Mouse (Mus musculus) thymus, adult 2 months (tissue): ENCODE results near the gene Pik3c2b. TPM values are rescaled to one million over a fixed set of nuclear protein-coding genes. Genes with fewer than 3 reads are reported as not detected.

ENCODE experiments used
- DNase-seq: peaks from one replicate; pipeline ENCODE4 v3.0.0; 2021
- H3K27ac ChIP-seq: fragments of 200-500 bp; 2 replicates; pipeline ENCODE4 v1.5.1; 2012; ENCODE audit warnings: low read length, control low read depth; ENCODE audit not compliant: control insufficient read depth, insufficient read depth
- H3K27me3 ChIP-seq: fragments of 200-500 bp; 2 replicates; pipeline ENCODE4 v1.6.1; 2012; ENCODE audit warnings: mild to moderate bottlenecking, low read length, moderate library complexity, mixed read lengths; ENCODE audit not compliant: control insufficient read depth, insufficient read depth
- H3K36me3 ChIP-seq: fragments of 200-500 bp; 2 replicates; pipeline ENCODE4 v1.6.1; 2012; ENCODE audit warnings: mild to moderate bottlenecking, low read length, moderate library complexity; ENCODE audit not compliant: control insufficient read depth, insufficient read depth
- H3K4me1 ChIP-seq: fragments of 200-500 bp; replicated peaks from 2 replicates; pipeline ENCODE4 v1.6.1; 2012; ENCODE audit warnings: low read length; ENCODE audit not compliant: control insufficient read depth, insufficient read depth
- H3K4me3 ChIP-seq: fragments of 200-500 bp; 2 replicates; pipeline ENCODE4 v1.5.1; 2012; ENCODE audit warnings: mild to moderate bottlenecking, low read length, control low read depth, moderate library complexity; ENCODE audit not compliant: control insufficient read depth, insufficient read depth
- CTCF ChIP-seq: fragments of 200-500 bp; IDR thresholded peaks from 2 replicates; pipeline ENCODE4 v1.5.1; 2012; ENCODE audit warnings: mild to moderate bottlenecking, control low read depth, low read length, moderate library complexity, borderline replicate concordance; ENCODE audit not compliant: control insufficient read depth, poor library complexity, insufficient read depth; ENCODE audit errors: extremely low read depth
- POLR2A ChIP-seq: fragments of 200-500 bp; IDR thresholded peaks from 2 replicates; pipeline ENCODE4 v1.6.1; 2012; ENCODE audit warnings: mild to moderate bottlenecking, low read length, control low read depth, moderate library complexity; ENCODE audit not compliant: control insufficient read depth, poor library complexity, insufficient read depth; ENCODE audit errors: extremely low read depth
- WGBS: fragments of 180-500 bp; shearing (Covaris S2); methylation state at CpG from one replicate; pipeline ENCODE4 v1.1.7; 2018; 5-methylcytosine and 5-hydroxymethylcytosine counted together
- polyA plus RNA-seq: library from polyadenylated mRNA; depleted of rRNA; stranded (reverse); fragments of >200 nt; gene quantifications from 2 replicates; pipeline ENCODE4 v1.2.3, GENCODE M21; 2012

Gene Pik3c2b
- polyA plus RNA-seq, 1 experiment = 9.5 TPM

- TF ChIP-seq POLR2A (no peak), CTCF (no peak)
- no peaks in the 10 kb centered on the region for H3K27me3 ChIP-seq
- no peaks in the 10 kb centered on the region for H3K36me3 ChIP-seq
- DNase-seq = no peak
- H3K4me1 ChIP-seq = no peaks in the 10 kb centered on the region; the same call in 1 of the 2 replicates
- over 99% methylated on average over 6 of the region's 6 CpGs for WGBS
- no peak overlapping the region for H3K4me3 ChIP-seq
- no peak overlapping the region for H3K27ac ChIP-seq
These were observed 78.7 kb downstream of the Pik3c2b start for GRCm38 (mm10) chr1:133124137-133124536.

GRCm38 (mm10) chr1:133125640-133126364 lies 80.3 kb downstream of the Pik3c2b start:
- no peaks in the 10 kb centered on the region for H3K27me3 ChIP-seq
- WGBS = 90% methylated on average over 9 of the region's 9 CpGs
- no peaks in the 10 kb centered on the region; the same call in 1 of the 2 replicates for H3K4me1 ChIP-seq
- no peak overlapping the region for H3K4me3 ChIP-seq
- TF ChIP-seq POLR2A (no peak), CTCF (no peak)
- H3K36me3 ChIP-seq = no peaks in the 10 kb centered on the region
- DNase-seq = no peak
- no peak overlapping the region for H3K27ac ChIP-seq

- H3K27me3 ChIP-seq = no peaks in the 10 kb centered on the region
- no peak for TF ChIP-seq CTCF
- no peak for TF ChIP-seq POLR2A
- H3K4me1 ChIP-seq = no peaks in the 10 kb centered on the region; the same call in 1 of the 2 replicates
- H3K27ac ChIP-seq = no peak overlapping the region
- DNase-seq = no peak
- WGBS = 94% methylated on average over 4 of the region's 4 CpGs
- no peak overlapping the region for H3K4me3 ChIP-seq
- no peaks in the 10 kb centered on the region for H3K36me3 ChIP-seq
These were observed 80.9 kb downstream of the Pik3c2b start for GRCm38 (mm10) chr1:133126365-133126740.

- TF ChIP-seq POLR2A (no peak), CTCF (no peak)
- WGBS = 96% methylated on average over 9 of the region's 9 CpGs
These were observed 81.9 kb downstream of the Pik3c2b start for GRCm38 (mm10) chr1:133127328-133127727.

GRCm38 (mm10) chr1:133129471-133130221 lies 84.2 kb downstream of the Pik3c2b start:
- DNase-seq = no peak
- Histone ChIP-seq H3K36me3 (no peaks in the 10 kb centered on the region), H3K4me1 (no peaks in the 10 kb centered on the region), H3K27me3 (no peaks in the 10 kb centered on the region), H3K27ac (no peak overlapping the region), H3K4me3 (no peak overlapping the region)
- WGBS = 89% methylated on average over 16 of the region's 16 CpGs
- TF ChIP-seq CTCF (no peak), POLR2A (no peak)

More at GRCm38 (mm10) chr1:133127328-133127727, 81.9 kb downstream of the Pik3c2b start:
- Histone ChIP-seq H3K27ac (no peak overlapping the region), H3K4me1 (no peaks in the 10 kb centered on the region; the same call in 1 of the 2 replicates), H3K27me3 (no peaks in the 10 kb centered on the region), H3K4me3 (no peak overlapping the region), H3K36me3 (no peaks in the 10 kb centered on the region)
- no peak for DNase-seq
